Mouse (Mus musculus): Measurements from ENCODE around the gene Hint1. TPM values are rescaled to one million over a fixed set of nuclear protein-coding genes. Genes with fewer than 3 reads are reported as not detected.
A peak's percentile ranks its signal among the peaks of the same experiment; 100 is the strongest.
"Not testable (repeated sequence)": the region's sequence is repeated elsewhere in the genome, so short reads cannot be mapped to it uniquely, and the experiment has no call there.

Gene Hint1
- total and polyA plus RNA-seq, 2 experiments from 2014 or later: 779 to 923 TPM

- no peaks in the 10 kb centered on the region for H3K36me3 ChIP-seq (replicated peaks; ENCODE audit: control insufficient read depth, insufficient read depth, low read length)
- H3K4me2 ChIP-seq (ENCODE audit: low read depth, low read length): no peak overlapping the region
- TF ChIP-seq CTCF (IDR thresholded peaks at IDR 0.05; ENCODE audit: low read depth): no peak
- no peak for TF ChIP-seq EP300 (IDR thresholded peaks at IDR 0.05; ENCODE audit: low read depth)
- no peaks in the 10 kb centered on the region for H3K27me3 ChIP-seq (ENCODE audit: control insufficient read depth, insufficient read depth, low read length)
- peaks cover 8% of the 10 kb centered on the region; the same call in 1 of the 2 replicates for H3K4me1 ChIP-seq (ENCODE audit: control insufficient read depth, insufficient read depth)
- H3K9me3 ChIP-seq (replicated peaks; ENCODE audit: control insufficient read depth, low read length): no peaks in the 10 kb centered on the region
- peak overlapping the region; percentile 40 for H3K27ac ChIP-seq (ENCODE audit: low read depth)
- H3K9ac ChIP-seq (replicated peaks; ENCODE audit: low read depth, low read length): no peak overlapping the region
- no peak overlapping the region for H3K4me3 ChIP-seq (ENCODE audit: low read depth, low read length)
- ATAC-seq (ENCODE audit: insufficient read depth, low read depth): no peak
- no peak for DNase-seq (ENCODE audit: low spot score)
- 60% methylated on average over 9 of the region's 9 CpGs for WGBS
These were observed 21.8 kb upstream of the Hint1 start for GRCm38 (mm10) chr11:54844424-54844823.

- 55% methylated on average over 5 of the region's 5 CpGs for WGBS
- H3K4me2 ChIP-seq (ENCODE audit: low read depth, low read length): no peak overlapping the region
- no peak for DNase-seq (ENCODE audit: low spot score)
These were observed 21.2 kb upstream of the Hint1 start for GRCm38 (mm10) chr11:54844959-54845358.

DNA sequence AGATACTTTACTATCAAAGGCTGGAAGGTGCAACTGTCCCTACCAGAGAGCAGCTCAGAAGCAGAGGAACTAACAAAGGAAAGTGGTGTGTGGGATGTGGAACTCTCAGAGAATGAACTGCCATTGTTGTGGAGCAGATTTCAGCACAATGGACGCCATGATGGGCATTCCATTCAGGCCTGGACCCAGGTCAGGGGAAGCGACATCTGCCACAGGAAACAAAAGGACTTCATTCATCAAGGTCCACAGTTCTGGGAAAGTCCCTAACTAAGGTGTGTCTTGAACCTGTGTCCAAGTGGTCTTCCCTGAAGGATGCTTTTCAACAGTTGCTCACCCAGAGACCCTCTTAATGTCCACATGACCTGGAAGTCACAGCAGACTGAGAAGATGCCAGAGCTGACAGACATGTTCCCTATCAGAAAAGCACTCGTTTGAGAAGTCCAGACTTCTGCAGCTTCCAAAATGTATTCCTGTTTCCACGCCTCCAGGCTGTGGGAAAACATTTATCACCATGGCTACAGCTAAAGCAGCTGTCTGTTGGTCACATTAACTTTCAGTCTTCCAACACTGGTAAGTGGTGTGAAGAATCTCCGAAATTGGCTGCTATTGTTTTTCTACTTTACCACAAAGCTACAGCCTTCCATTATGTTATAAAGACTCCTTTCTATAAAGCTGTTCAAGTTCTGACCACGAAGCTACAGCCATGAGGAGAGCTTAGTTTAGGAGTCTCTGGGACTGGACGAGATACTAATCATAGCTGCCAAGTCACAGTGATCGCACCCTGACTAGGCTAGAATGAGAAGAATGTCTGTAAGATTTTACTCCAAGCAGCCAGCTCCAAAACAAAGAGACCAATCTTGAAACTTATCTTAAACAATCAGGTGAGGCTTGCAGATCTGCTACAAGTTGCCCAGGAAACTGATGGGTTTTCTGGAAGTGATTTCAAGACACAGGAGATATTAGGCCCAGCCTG, 20.4 kb upstream of the Hint1 start:
- no peak for DNase-seq (ENCODE audit: low spot score)
- ATAC-seq (ENCODE audit: insufficient read depth, low read depth): no peak

More at GRCm38 (mm10) chr11:54844959-54845358, 21.2 kb upstream of the Hint1 start:
- Histone ChIP-seq H3K9me3 (replicated peaks; ENCODE audit: control insufficient read depth, low read length) (no peaks in the 10 kb centered on the region), H3K9ac (replicated peaks; ENCODE audit: low read depth, low read length) (no peak overlapping the region), H3K4me1 (ENCODE audit: control insufficient read depth, insufficient read depth) (peaks cover 9% of the 10 kb centered on the region), H3K36me3 (replicated peaks; ENCODE audit: control insufficient read depth, insufficient read depth, low read length) (no peaks in the 10 kb centered on the region), H3K4me3 (ENCODE audit: low read depth, low read length) (no peak overlapping the region), H3K27ac (ENCODE audit: low read depth) (peak overlapping the region; percentile 40), H3K27me3 (ENCODE audit: control insufficient read depth, insufficient read depth, low read length) (no peaks in the 10 kb centered on the region)
- ATAC-seq (ENCODE audit: insufficient read depth, low read depth): no peak
- TF ChIP-seq CTCF (IDR thresholded peaks at IDR 0.05; ENCODE audit: low read depth) (no peak), EP300 (IDR thresholded peaks at IDR 0.05; ENCODE audit: low read depth) (no peak)

GRCm38 (mm10) chr11:54849961-54850758, 16.0 kb upstream of the Hint1 start:
- DNase-seq (ENCODE audit: low spot score) (no peak), ATAC-seq (ENCODE audit: insufficient read depth, low read depth) (no peak)
- WGBS: 42% methylated on average over 10 of the region's 10 CpGs
- Histone ChIP-seq H3K36me3 (replicated peaks; ENCODE audit: control insufficient read depth, insufficient read depth, low read length) (no peaks in the 10 kb centered on the region), H3K4me2 (ENCODE audit: low read depth, low read length) (no peak overlapping the region), H3K9me3 (replicated peaks; ENCODE audit: control insufficient read depth, low read length) (no peaks in the 10 kb centered on the region), H3K27ac (ENCODE audit: low read depth) (peak overlapping the region; percentile 36; the same call in 1 of the 2 replicates), H3K27me3 (ENCODE audit: control insufficient read depth, insufficient read depth, low read length) (no peaks in the 10 kb centered on the region), H3K4me3 (ENCODE audit: low read depth, low read length) (no peak overlapping the region), H3K4me1 (ENCODE audit: control insufficient read depth, insufficient read depth) (peaks cover 11% of the 10 kb centered on the region), H3K9ac (replicated peaks; ENCODE audit: low read depth, low read length) (no peak overlapping the region)
- no peak for TF ChIP-seq CTCF (IDR thresholded peaks at IDR 0.05; ENCODE audit: low read depth)
- no peak for TF ChIP-seq EP300 (IDR thresholded peaks at IDR 0.05; ENCODE audit: low read depth)

More for the DNA sequence above, 20.4 kb upstream of the Hint1 start:
- Histone ChIP-seq H3K4me1 (ENCODE audit: control insufficient read depth, insufficient read depth) (peaks cover 15% of the 10 kb centered on the region), H3K27me3 (ENCODE audit: control insufficient read depth, insufficient read depth, low read length) (no peaks in the 10 kb centered on the region), H3K9ac (replicated peaks; ENCODE audit: low read depth, low read length) (no peak overlapping the region), H3K4me3 (ENCODE audit: low read depth, low read length) (no peak overlapping the region), H3K9me3 (replicated peaks; ENCODE audit: control insufficient read depth, low read length) (no peaks in the 10 kb centered on the region), H3K27ac (ENCODE audit: low read depth) (peak overlapping the region; percentile 40; the same call in 1 of the 2 replicates), H3K36me3 (replicated peaks; ENCODE audit: control insufficient read depth, insufficient read depth, low read length) (no peaks in the 10 kb centered on the region), H3K4me2 (ENCODE audit: low read depth, low read length) (no peak overlapping the region)
- WGBS: 49% methylated on average over 8 of the region's 8 CpGs
- no peak for TF ChIP-seq EP300 (IDR thresholded peaks at IDR 0.05; ENCODE audit: low read depth)
- TF ChIP-seq CTCF (IDR thresholded peaks at IDR 0.05; ENCODE audit: low read depth): no peak

DNA sequence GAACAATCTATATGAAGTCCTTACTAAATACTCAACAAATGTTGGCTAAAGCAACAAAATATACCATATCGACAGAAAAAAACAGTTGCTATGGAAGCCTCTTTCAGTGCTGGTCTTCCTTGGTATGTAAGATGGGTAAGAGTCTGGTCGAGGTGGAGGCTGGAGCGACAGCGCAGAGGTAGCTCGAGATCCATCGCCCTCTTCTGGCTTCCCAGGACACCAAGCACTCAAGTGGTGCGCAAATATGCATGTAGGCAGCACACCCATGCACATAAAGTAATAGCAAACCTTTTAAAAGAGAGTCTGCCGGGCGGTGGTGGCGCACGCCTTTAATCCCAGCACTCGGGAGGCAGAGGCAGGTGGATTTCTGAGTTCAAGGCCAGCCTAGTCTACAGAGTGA, 14.5 kb upstream of the Hint1 start:
- Histone ChIP-seq H3K4me3 (ENCODE audit: low read depth, low read length) (no peak overlapping the region), H3K36me3 (replicated peaks; ENCODE audit: control insufficient read depth, insufficient read depth, low read length) (no peaks in the 10 kb centered on the region), H3K9me3 (replicated peaks; ENCODE audit: control insufficient read depth, low read length) (no peaks in the 10 kb centered on the region), H3K9ac (replicated peaks; ENCODE audit: low read depth, low read length) (no peak overlapping the region), H3K27ac (ENCODE audit: low read depth) (no peak overlapping the region), H3K4me1 (ENCODE audit: control insufficient read depth, insufficient read depth) (peaks cover 7% of the 10 kb centered on the region; the same call in 1 of the 2 replicates), H3K4me2 (ENCODE audit: low read depth, low read length) (no peak overlapping the region), H3K27me3 (ENCODE audit: control insufficient read depth, insufficient read depth, low read length) (no peaks in the 10 kb centered on the region)
- WGBS: 97% methylated on average over 12 of the region's 12 CpGs
- DNase-seq (ENCODE audit: low spot score) (no peak), ATAC-seq (ENCODE audit: insufficient read depth, low read depth) (no peak)
- TF ChIP-seq CTCF (IDR thresholded peaks at IDR 0.05; ENCODE audit: low read depth) (no peak), EP300 (IDR thresholded peaks at IDR 0.05; ENCODE audit: low read depth) (no peak)

DNA sequence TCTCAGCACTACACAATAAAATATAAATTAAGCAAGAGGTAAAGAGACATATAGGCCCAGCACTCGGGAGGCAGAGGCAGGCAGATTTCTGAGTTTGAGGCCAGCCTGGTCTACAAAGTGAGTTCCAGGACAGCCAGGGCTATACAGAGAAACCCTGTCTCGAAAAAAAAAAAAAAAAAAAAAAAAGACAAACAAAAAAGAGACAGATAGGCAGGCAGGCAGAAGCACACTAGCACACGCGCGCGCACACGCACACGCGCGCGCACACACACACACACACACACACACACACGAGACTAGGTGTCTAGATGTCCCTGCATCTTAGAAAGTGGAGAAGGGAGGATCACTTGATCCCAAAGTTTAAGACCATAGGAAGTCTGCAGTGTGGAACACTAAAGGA, 7.3 kb upstream of the Hint1 start:
- H3K9ac ChIP-seq (replicated peaks; ENCODE audit: low read depth, low read length); ATAC-seq (ENCODE audit: insufficient read depth, low read depth); H3K9me3 ChIP-seq (replicated peaks; ENCODE audit: control insufficient read depth, low read length); H3K36me3 ChIP-seq (replicated peaks; ENCODE audit: control insufficient read depth, insufficient read depth, low read length); H3K27me3 ChIP-seq (ENCODE audit: control insufficient read depth, insufficient read depth, low read length); H3K4me1 ChIP-seq (ENCODE audit: control insufficient read depth, insufficient read depth); H3K4me2 ChIP-seq (ENCODE audit: low read depth, low read length); DNase-seq (ENCODE audit: low spot score); H3K27ac ChIP-seq (ENCODE audit: low read depth); H3K4me3 ChIP-seq (ENCODE audit: low read depth, low read length): not testable (repeated sequence)
- WGBS: over 99% methylated on average over 11 of the region's 12 CpGs

All from heart, postnatal 0 days (tissue).